Mouse (Mus musculus): Measurements from ENCODE around the gene Aadat.

DNA sequence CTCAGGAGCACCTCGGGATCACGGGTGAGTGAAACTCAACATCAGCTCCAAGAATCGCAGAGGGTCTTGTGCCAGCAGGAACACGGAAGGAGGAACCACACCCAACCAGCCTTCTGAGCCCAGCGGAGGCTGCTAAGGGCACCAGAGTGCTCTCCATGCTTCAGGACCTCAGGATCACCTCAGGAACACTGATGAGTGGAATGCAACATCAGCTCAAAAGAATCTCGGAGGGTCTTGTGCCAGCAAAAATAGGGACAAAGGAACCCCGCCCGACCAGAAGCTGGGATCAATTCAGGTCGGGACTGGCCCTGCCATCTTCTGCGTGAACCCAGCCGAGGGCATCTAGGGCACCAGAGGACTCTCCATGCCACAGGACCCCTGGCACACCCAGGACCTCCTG lies 11.1 kb upstream of the Aadat start:
- TF ChIP-seq CTCF (IDR thresholded peaks at IDR 0.05; ENCODE audit: control insufficient read depth, insufficient read depth, insufficient replicate concordance, low read depth, low read length) (no peak), POLR2A (IDR thresholded peaks at IDR 0.05; ENCODE audit: control insufficient read depth, low read depth, low read length) (no peak)
